Mouse (Mus musculus): ENCODE measurements around the gene Ramp2.

DNA sequence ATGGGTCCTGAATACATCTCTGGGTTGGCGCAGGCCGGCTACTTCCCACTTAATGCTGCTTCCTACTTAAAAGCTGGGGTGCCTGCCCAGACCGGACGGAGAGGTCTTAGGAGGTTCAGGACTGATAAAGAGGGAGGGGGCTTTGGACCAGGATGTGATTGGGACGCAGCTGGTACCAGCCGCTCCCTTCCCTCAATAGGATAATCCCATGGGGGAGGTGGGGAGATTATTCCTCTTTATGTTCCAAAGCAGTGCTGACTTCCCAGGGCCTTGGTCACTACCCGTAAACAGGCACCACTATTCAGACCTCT, 829 bp downstream of the Ramp2 start:
- no peak for TF ChIP-seq CTCF (IDR thresholded peaks at IDR 0.05; ENCODE audit: borderline replicate concordance, insufficient read depth, low read depth, low read length)
- TF ChIP-seq POLR2A (IDR thresholded peaks at IDR 0.05; ENCODE audit: borderline replicate concordance, insufficient read depth, low read length): no peak
